Mouse (Mus musculus): ENCODE measurements around the gene Tesc.
A peak's percentile ranks its signal among the peaks of the same experiment; 100 is the strongest.

Tesc gene

GRCm38 (mm10) chr5:118027698-118028190 lies at the start of gene Tesc:
TSS of gene Tesc (plus strand) at chr5:118027743.
- DNase-seq: peak; percentile 52 to 53

- no peak for DNase-seq
Observed at GRCm38 (mm10) chr5:117978159-117978697, 49.3 kb upstream of the Tesc start.

GRCm38 (mm10) chr5:117979082-117979481 lies 48.5 kb upstream of the Tesc start:
- DNase-seq: no peak

- no peak for DNase-seq
Observed at GRCm38 (mm10) chr5:117980921-117981320, 46.6 kb upstream of the Tesc start.

- DNase-seq: no peak
Observed at GRCm38 (mm10) chr5:117981943-117982342, 45.6 kb upstream of the Tesc start.

- no peak for DNase-seq
Observed at GRCm38 (mm10) chr5:117986327-117986726, 41.2 kb upstream of the Tesc start.

GRCm38 (mm10) chr5:117987891-117988290 lies 39.7 kb upstream of the Tesc start:
- no peak for DNase-seq

GRCm38 (mm10) chr5:117988367-117988766 lies 39.2 kb upstream of the Tesc start:
- no peak for DNase-seq

GRCm38 (mm10) chr5:117989773-117990172 lies 37.8 kb upstream of the Tesc start:
- DNase-seq: no peak

GRCm38 (mm10) chr5:117990957-117991356 lies 36.6 kb upstream of the Tesc start:
- DNase-seq: no peak

GRCm38 (mm10) chr5:117993550-117993949 lies 34.0 kb upstream of the Tesc start:
- no peak for DNase-seq

GRCm38 (mm10) chr5:117995372-117995901 lies 32.1 kb upstream of the Tesc start:
- DNase-seq: peak in 1 of 2 experiments; percentile 42

- no peak for DNase-seq
Observed at GRCm38 (mm10) chr5:117995911-117996310, 31.6 kb upstream of the Tesc start.

- no peak for DNase-seq
Observed at GRCm38 (mm10) chr5:117996581-117996980, 31.0 kb upstream of the Tesc start.

- DNase-seq: no peak
Observed at GRCm38 (mm10) chr5:117997434-117997970, 30.0 kb upstream of the Tesc start.

- DNase-seq: no peak
Observed at GRCm38 (mm10) chr5:117999061-117999460, 28.5 kb upstream of the Tesc start.

- DNase-seq: peak; percentile 56 to 57
Observed at GRCm38 (mm10) chr5:117999584-117999983, 28.0 kb upstream of the Tesc start.

- DNase-seq: peak; percentile 90 to 93
Observed at GRCm38 (mm10) chr5:118002059-118002458, 25.5 kb upstream of the Tesc start.

- DNase-seq: peak; percentile 80 to 82
Observed at GRCm38 (mm10) chr5:118004619-118005018, 22.9 kb upstream of the Tesc start.

- peak; percentile 54 to 55 for DNase-seq
Observed at GRCm38 (mm10) chr5:118005728-118006127, 21.8 kb upstream of the Tesc start.

GRCm38 (mm10) chr5:118008344-118008743 lies 19.2 kb upstream of the Tesc start:
- DNase-seq: no peak

GRCm38 (mm10) chr5:118010872-118011271 lies 16.7 kb upstream of the Tesc start:
- no peak for DNase-seq

GRCm38 (mm10) chr5:118011796-118012195 lies 15.7 kb upstream of the Tesc start:
- no peak for DNase-seq

GRCm38 (mm10) chr5:118015028-118015427 lies 12.5 kb upstream of the Tesc start:
- peak; percentile 83 to 84 for DNase-seq

GRCm38 (mm10) chr5:118015669-118016068 lies 11.9 kb upstream of the Tesc start:
- DNase-seq: no peak

Data from cerebellum, postnatal 10 days (tissue).